Mouse (Mus musculus) testis, adult 2 months (tissue): ENCODE data around the gene Psmg1. TPM values are rescaled to one million over a fixed set of nuclear protein-coding genes. Genes with fewer than 3 reads are reported as not detected.
A peak's percentile ranks its signal among the peaks of the same experiment; 100 is the strongest.

Experiments
- H3K27ac ChIP-seq: fragments of 200-500 bp; 2 replicates; pipeline ENCODE4 v1.5.1; 2012; ENCODE audit warnings: low read depth, low read length; ENCODE audit not compliant: control insufficient read depth, insufficient read depth
- H3K27me3 ChIP-seq: fragments of 200-500 bp; 2 replicates; pipeline ENCODE4 v1.6.1; 2012; ENCODE audit warnings: mild to moderate bottlenecking, low read length, moderate library complexity; ENCODE audit not compliant: control insufficient read depth, insufficient read depth
- H3K36me3 ChIP-seq: fragments of 200-500 bp; 2 replicates; pipeline ENCODE4 v1.6.1; 2012; ENCODE audit warnings: mild to moderate bottlenecking, low read length; ENCODE audit not compliant: control insufficient read depth, insufficient read depth
- H3K4me1 ChIP-seq: fragments of 200-500 bp; 2 replicates; pipeline ENCODE4 v1.6.1; 2012; ENCODE audit warnings: low read length; ENCODE audit not compliant: control insufficient read depth, insufficient read depth
- H3K4me3 ChIP-seq: fragments of 200-500 bp; 2 replicates; pipeline ENCODE4 v1.5.1; 2012; ENCODE audit warnings: low read depth, mild to moderate bottlenecking, low read length, moderate library complexity, mixed read lengths; ENCODE audit not compliant: control insufficient read depth
- CTCF ChIP-seq: fragments of 200-500 bp; IDR thresholded peaks from 2 replicates; pipeline ENCODE4 v1.5.1; 2012; ENCODE audit warnings: low read depth, mild to moderate bottlenecking, inconsistent platforms, low read length, moderate library complexity; ENCODE audit not compliant: control insufficient read depth, insufficient read depth, insufficient replicate concordance
- POLR2A ChIP-seq: fragments of 200-500 bp; IDR thresholded peaks from 2 replicates; pipeline ENCODE4 v1.6.1; 2012; ENCODE audit warnings: low read depth, mild to moderate bottlenecking, inconsistent platforms, low read length, moderate library complexity; ENCODE audit not compliant: control insufficient read depth
- polyA plus RNA-seq: library from polyadenylated mRNA; depleted of rRNA; stranded (reverse); fragments of >200 nt; gene quantifications from 2 replicates; pipeline ENCODE4 v1.2.3, GENCODE M21; 2012

Psmg1 gene
- polyA plus RNA-seq, 1 experiment: 26.5 TPM

- H3K4me1 ChIP-seq: peaks cover 2% of the 10 kb centered on the region; the same call in 1 of the 2 replicates
- H3K4me3 ChIP-seq: no peak overlapping the region
- H3K36me3 ChIP-seq: no peaks in the 10 kb centered on the region
- H3K27me3 ChIP-seq: no peaks in the 10 kb centered on the region
- H3K27ac ChIP-seq: no peak overlapping the region
- TF ChIP-seq CTCF: peak; percentile 48; the same call in 1 of the 2 replicates
- no peak for TF ChIP-seq POLR2A
These were observed 34.1 kb downstream of the Psmg1 start for GRCm38 (mm10) chr16:95956618-95957017.

- TF ChIP-seq POLR2A (no peak), CTCF (no peak)
- no peaks in the 10 kb centered on the region for H3K36me3 ChIP-seq
- H3K4me3 ChIP-seq: no peak overlapping the region
These were observed 34.9 kb downstream of the Psmg1 start for GRCm38 (mm10) chr16:95955716-95956346.

GRCm38 (mm10) chr16:95954341-95954740 is 36.4 kb downstream of the Psmg1 start:
- TF ChIP-seq CTCF: no peak
- TF ChIP-seq POLR2A: no peak
- Histone ChIP-seq H3K27ac (no peak overlapping the region), H3K4me1 (peaks cover 2% of the 10 kb centered on the region; the same call in 1 of the 2 replicates), H3K36me3 (no peaks in the 10 kb centered on the region), H3K27me3 (no peaks in the 10 kb centered on the region), H3K4me3 (no peak overlapping the region)

More at GRCm38 (mm10) chr16:95955716-95956346, 34.9 kb downstream of the Psmg1 start:
- no peak overlapping the region for H3K27ac ChIP-seq
- H3K27me3 ChIP-seq: no peaks in the 10 kb centered on the region
- peaks cover 2% of the 10 kb centered on the region; the same call in 1 of the 2 replicates for H3K4me1 ChIP-seq

GRCm38 (mm10) chr16:95953159-95953650 is 37.6 kb downstream of the Psmg1 start:
- Histone ChIP-seq H3K27ac (no peak overlapping the region), H3K4me3 (no peak overlapping the region), H3K36me3 (no peaks in the 10 kb centered on the region), H3K27me3 (no peaks in the 10 kb centered on the region), H3K4me1 (peaks cover 2% of the 10 kb centered on the region; the same call in 1 of the 2 replicates)
- no peak for TF ChIP-seq CTCF

- no peak overlapping the region for H3K27ac ChIP-seq
- TF ChIP-seq CTCF: no peak
- no peak for TF ChIP-seq POLR2A
- H3K36me3 ChIP-seq: no peaks in the 10 kb centered on the region
- no peaks in the 10 kb centered on the region for H3K27me3 ChIP-seq
- H3K4me1 ChIP-seq: no peaks in the 10 kb centered on the region
- no peak overlapping the region for H3K4me3 ChIP-seq
These were observed 39.3 kb downstream of the Psmg1 start for GRCm38 (mm10) chr16:95951471-95951870.

GRCm38 (mm10) chr16:95945389-95946311 is 45.1 kb downstream of the Psmg1 start:
- TF ChIP-seq CTCF (peak; percentile 79; the same call in 1 of the 2 replicates), POLR2A (no peak)
- no peak overlapping the region for H3K27ac ChIP-seq
- H3K4me1 ChIP-seq: peaks cover 3% of the 10 kb centered on the region; the same call in 1 of the 2 replicates
- no peak overlapping the region for H3K4me3 ChIP-seq
- H3K27me3 ChIP-seq: no peaks in the 10 kb centered on the region
- no peaks in the 10 kb centered on the region for H3K36me3 ChIP-seq

GRCm38 (mm10) chr16:95943186-95943585 is 47.6 kb downstream of the Psmg1 start:
- Histone ChIP-seq H3K36me3 (no peaks in the 10 kb centered on the region), H3K4me1 (peaks cover 3% of the 10 kb centered on the region; the same call in 1 of the 2 replicates), H3K4me3 (no peak overlapping the region), H3K27me3 (no peaks in the 10 kb centered on the region), H3K27ac (no peak overlapping the region)
- no peak for TF ChIP-seq CTCF
- TF ChIP-seq POLR2A: no peak
